Mouse (Mus musculus): ENCODE results near the gene Camk1.

Gene Camk1

DNA sequence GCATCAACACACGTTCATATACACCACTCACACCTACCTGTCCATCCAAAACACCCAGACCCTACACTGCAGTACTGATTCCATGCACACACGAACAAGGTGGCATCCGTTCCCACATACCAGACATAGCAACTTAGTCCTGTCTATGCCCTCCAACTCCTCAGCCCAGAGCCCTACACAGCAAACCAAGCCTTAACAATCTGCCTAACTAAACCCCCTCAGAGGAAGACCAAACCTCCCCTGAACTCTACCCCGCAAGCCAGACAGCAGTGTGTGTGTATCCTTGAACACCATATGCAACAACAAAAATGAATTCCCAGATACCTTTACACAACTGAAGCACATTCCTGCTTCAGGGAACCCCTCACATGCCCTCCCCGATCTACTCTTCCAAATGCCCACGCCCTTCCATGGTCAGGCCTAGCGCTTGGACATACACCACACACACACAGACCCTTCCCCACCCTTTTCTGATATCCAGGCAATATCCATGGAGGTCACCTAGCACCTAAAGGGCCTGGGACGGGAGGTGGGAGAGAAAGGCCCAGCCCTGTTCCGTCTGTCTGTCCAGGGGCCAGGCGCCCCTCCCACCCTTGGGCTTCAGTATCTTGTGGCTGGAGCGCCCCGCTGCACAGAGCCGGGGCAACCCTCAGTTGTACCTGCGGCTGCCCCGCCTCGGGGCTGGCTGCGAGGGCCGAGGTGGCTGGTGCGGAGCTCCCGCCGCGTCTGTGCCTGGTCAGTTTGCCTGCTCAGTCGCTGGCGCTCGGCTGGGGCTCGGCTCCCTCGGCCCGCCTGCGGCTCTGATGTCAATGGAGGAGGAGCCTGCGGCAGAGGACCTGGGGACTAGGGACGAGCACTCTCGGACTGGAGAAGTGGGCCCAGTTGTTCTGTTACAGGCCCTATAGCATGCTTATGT, at the start of gene Camk1:
Camk1 (minus strand) TSS at position 808 of the 916 bp plus-strand sequence.
- peak; percentile 66 to 68 for DNase-seq (ENCODE audit: low spot score in 2 of 2)

DNA sequence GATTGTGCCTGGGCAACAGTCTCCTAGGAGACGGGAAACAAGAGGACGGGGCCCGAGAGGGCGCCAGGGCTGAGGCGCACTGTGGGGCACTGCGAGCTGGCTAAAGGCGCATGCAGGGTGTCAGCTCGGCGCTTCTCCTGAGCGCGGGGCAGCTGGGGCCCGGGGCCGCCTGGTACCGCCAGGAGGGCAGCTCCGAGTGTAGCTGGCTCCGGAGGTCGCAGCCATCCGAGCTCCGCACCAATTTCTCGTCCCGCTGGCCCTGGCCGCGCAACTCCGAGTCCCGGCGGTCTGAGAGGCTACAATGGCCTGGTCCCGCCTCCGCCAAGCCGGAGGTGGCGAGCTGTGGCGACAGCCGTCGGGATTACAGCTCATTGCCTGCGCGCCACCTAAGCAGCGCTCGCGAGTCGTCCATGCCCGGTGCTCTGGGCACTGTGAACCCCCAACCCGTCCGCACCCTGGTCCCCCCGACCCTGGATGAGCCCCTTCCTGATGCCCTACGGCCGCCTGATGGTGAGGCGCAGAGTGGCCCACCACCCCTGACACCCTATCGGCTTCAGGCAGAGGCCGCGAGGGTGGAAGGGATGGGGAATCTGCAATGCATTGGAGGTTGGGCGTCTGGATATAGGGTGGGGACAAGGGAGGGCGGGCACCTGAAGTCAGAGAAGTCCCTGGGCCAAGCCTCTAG, 48.7 kb upstream of the Camk1 start:
- no peak for DNase-seq (ENCODE audit: low spot score in 2 of 2)

DNA sequence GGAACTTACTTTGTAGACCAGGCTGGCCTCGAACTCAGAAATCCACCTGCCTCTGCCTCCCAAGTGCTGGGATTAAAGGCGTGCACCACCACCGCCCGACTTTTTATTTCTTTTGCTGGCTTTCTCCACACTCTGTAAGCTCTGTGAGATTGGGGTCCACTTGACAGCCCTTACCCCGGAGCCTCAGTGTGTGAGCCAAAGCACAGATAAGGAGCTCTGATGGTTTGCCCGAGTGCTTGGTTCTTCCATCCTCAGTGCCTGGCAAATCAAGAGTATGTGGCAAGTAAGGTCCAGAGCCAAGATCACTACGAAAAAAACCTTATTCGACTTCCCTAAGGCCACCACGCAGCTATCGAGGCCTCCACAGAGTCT, 48.2 kb upstream of the Camk1 start:
- DNase-seq (ENCODE audit: low spot score in 2 of 2) = no peak

GRCm38 (mm10) chr6:113390715-113391114, 46.9 kb upstream of the Camk1 start:
- no peak for DNase-seq (ENCODE audit: low spot score in 2 of 2)

GRCm38 (mm10) chr6:113388960-113389359, 45.2 kb upstream of the Camk1 start, which contains the start of gene Ttll3:
TSS of gene Ttll3 (plus strand) at chr6:113389260.
- DNase-seq (ENCODE audit: low spot score in 2 of 2) = no peak

GRCm38 (mm10) chr6:113386025-113386424, 42.2 kb upstream of the Camk1 start:
- no peak for DNase-seq (ENCODE audit: low spot score in 2 of 2)

DNA sequence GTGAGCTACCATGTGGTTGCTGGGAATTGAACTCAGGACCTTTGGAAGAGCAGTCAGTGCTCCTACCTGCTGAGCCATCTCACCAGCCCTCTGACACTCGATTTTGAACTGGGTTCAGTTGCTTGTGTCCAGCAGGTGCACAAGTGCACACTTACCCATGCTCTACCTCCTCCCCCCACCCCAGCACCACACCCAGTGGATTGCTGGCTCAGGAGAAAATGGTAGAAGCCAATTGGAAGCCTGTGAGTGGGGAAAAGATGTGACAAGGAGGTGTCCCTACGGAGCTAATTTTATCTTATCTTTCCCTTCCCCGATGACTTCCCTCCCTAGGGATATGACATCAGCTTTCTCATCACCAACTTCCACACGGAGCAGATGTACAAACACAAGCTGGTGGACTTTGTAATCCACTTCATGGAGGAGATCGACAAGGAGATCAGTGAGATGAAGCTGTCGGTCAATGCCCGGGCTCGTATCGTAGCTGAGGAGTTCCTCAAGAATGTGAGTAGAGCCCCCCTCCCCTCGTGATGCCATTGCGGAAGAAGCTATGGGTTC, 41.5 kb upstream of the Camk1 start:
- DNase-seq (ENCODE audit: low spot score in 2 of 2) = no peak

DNA sequence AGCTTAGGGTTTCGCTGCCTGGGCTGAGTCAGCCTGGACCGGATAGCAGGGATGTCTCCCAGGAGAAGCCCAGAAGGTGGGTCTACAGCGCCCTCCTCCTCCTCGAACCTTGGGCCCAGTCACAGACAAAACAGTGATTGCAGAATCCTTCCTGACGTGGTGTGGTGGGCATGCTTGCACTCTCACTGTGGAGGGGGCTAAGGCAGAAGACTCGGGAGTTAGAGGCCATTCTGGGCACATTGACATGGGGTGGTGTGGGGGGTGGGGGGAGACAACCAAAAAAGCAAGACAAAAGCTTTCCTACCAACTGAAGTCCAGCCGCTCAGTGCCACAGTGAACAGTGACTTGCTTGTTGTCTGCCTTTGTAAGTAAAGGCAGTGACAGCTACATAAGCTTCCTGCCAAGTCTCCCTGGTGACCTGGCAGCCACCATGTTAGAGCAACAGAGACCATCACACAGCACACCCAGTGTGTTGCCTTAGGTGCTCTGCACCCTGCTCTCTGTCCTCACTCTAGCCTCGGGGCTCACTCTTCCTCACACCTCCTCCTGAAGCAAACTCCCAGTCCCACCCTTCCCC, 40.7 kb upstream of the Camk1 start:
- no peak for DNase-seq (ENCODE audit: low spot score in 2 of 2)

- no peak for DNase-seq (ENCODE audit: low spot score in 2 of 2)
Measured at GRCm38 (mm10) chr6:113380480-113380879, 36.7 kb upstream of the Camk1 start.

DNA sequence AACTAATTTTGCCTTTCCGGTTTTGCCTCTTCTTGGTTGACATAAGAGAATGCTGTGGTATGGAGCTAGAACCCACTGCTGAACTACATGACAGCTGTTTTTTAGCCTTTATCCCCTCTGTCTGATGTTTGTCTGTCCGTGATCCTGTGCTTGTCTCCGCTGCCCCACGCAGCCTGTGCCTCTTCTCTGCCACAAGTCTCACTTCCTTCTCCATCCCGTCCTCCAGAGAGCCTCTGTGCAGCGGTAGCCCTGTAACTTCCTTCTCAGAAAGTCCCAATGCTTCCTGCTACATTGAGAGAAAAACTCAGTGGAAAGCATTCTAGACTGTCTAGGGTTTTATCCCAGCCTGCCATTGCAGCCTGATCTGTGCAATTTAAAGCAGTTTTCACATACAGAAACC, 35.5 kb upstream of the Camk1 start:
- no peak for DNase-seq (ENCODE audit: low spot score in 2 of 2)

DNA sequence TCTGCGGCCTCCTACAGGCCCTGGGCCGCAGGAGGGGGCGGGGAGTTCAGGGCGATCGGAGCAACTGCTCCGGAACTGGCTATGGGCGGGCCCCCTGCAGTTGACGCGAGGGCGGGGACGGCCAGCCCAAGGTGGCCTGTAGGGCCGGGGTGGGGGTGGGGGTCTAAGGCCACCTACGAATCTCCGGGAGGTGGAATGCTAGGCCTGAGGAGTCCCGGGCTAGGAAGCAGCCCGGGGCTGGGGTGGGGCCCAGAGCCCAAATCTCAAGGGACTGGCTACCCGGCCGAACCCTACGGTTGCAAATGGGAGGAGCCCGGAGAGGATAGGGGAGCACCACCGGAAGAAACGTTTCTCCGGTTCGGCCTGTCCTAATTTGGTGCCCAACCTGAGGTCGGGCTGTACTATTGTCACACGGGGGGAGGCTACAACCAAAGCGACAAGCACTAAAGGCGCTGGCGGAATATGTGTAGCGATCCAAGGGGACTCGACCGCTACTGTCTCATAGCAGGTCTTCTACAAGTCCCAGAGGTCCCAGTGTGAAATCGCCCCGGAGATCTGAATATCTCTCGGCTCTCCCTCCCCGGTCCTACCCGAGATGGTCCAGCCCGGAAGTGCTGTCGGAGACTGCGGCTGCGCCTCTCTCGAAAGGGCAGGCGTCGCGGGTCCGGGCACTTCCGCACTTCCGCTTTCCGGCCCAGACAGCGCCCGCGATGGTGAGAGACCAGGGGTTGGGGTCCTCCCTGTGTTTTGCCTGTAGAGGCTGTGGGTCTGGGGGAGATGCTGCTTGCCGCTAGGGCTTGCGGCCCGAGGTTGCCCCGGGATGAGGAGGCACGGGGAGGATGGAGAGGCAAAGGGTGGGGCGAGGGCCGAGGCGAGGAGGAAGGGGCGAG, 34.0 kb upstream of the Camk1 start, which contains the start of the genes Tada3 and Arpc4:
Tada3 (minus strand) TSS at position 388 of the 890 bp plus-strand sequence.
Arpc4 (plus strand) TSS at position 620 of the 890 bp plus-strand sequence.
- peak; percentile 84 to 86 for DNase-seq (ENCODE audit: low spot score in 2 of 2)

DNA sequence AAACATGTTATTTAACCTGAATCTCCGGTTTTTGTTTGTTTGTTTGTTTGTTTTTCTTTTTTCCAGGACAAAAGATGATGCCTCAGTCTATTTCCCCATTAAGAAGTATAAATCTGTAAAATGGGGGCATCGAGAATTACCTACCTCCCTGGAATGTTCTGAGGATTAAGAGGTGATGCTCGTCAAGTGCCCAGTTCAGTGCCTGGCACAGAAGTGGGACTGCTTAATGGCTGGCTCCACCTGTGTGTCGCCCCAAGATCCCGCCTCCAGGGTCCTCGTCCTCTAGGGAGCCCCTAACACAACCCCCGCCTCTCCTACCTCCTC, 33.4 kb upstream of the Camk1 start:
- DNase-seq (ENCODE audit: low spot score in 2 of 2) = no peak

DNA sequence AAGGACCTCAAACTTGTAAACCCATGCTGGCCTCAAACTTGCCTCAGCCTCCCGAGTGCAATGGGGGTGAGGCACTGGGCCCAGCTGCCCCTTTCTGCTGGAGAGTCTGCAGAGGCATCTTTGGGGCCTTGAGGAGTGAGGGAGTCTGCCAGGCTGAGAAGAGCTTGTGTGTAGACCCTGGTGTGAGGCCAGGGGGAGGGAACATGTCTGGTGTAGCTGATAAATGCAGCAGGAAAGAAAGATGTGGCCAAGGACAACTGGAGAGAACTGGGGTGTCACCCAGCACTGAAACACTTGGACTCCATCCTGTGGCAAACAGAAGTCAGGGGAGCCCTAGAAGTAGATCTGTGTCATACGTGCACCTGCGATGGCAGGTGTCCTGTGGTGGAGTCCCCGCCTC, 29.7 kb upstream of the Camk1 start:
- no peak for DNase-seq (ENCODE audit: low spot score in 2 of 2)

- DNase-seq (ENCODE audit: low spot score in 2 of 2) = no peak
Measured at GRCm38 (mm10) chr6:113370194-113370929, 26.6 kb upstream of the Camk1 start.

- no peak for DNase-seq (ENCODE audit: low spot score in 2 of 2)
Measured at GRCm38 (mm10) chr6:113368577-113368976, 24.8 kb upstream of the Camk1 start.

- DNase-seq (ENCODE audit: low spot score in 2 of 2) = no peak
Measured at GRCm38 (mm10) chr6:113368124-113368523, 24.3 kb upstream of the Camk1 start.

GRCm38 (mm10) chr6:113367574-113367973, 23.8 kb upstream of the Camk1 start:
- DNase-seq (ENCODE audit: low spot score in 2 of 2) = no peak

- DNase-seq (ENCODE audit: low spot score in 2 of 2) = no peak
Measured at GRCm38 (mm10) chr6:113366639-113367038, 22.9 kb upstream of the Camk1 start.

DNA sequence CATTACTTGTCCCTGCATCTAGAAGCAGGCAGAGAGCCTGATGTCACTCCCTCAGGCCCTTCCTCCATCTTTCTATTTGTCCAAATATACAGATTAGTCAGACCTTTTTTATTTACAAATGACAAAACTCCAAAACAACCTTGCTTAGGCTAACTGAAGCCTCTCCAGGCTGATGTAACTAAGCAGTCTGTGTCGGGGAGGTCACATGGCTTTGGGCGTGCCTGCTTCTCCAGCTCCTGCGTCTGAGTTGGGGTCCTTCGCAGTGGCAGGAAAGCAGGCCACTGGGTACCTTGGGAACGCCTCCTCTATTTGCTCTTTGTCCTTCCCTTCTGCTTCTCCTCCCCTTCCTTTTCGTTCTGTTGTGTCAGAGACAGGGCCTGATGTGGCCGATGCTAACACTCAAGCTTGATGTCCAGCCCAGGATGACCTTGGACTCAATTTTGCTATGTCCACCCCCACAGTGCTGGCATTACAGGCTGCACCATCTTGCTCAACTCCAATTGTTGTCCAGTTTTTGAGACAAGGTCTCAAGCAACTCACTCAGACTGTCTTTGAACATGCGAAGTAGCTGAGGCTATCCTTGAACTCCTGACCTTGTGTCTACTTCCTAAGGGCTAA, 20.8 kb upstream of the Camk1 start:
- no peak for DNase-seq (ENCODE audit: low spot score in 2 of 2)

DNA sequence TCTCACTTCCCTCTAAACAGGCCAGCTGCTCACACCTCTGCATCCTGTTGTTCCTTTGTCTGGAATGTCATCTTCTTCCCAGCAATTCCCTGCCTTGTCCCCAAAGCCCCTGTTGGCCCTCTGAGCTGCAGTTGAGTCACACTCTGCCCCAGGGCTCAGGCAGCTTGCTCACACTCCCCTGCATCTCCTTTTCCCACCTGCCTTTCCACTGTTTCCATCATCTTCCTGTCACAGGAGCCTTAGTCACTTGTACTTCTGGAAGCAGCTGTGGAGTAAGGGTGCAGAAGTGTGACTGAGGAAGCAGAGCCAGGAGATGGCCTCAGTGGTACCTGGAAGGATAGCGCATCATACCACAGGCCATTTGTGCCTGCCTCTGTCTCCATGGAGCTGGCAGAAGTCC, 18.5 kb upstream of the Camk1 start:
- DNase-seq (ENCODE audit: low spot score in 2 of 2) = no peak

Data from right cerebral cortex, postnatal 36 days (tissue).